Mouse (Mus musculus) spleen, adult 18-20 months (tissue): ENCODE data around the gene Ceacam2.
"Not testable (repeated sequence)": the region's sequence is repeated elsewhere in the genome, so short reads cannot be mapped to it uniquely, and the experiment has no call there.

Experiments
- DNase-seq, 2 experiments: peaks; one replicate each; pipeline ENCODE4 v3.0.0; 2022; ENCODE audit warnings: mixed read lengths in 2 of 2

Ceacam2 gene

GRCm38 (mm10) chr7:25483133-25483735 is 56.4 kb downstream of the Ceacam2 start:
- DNase-seq, result no peak

GRCm38 (mm10) chr7:25480791-25481190 is 58.9 kb downstream of the Ceacam2 start:
- not testable (repeated sequence) for DNase-seq

DNA sequence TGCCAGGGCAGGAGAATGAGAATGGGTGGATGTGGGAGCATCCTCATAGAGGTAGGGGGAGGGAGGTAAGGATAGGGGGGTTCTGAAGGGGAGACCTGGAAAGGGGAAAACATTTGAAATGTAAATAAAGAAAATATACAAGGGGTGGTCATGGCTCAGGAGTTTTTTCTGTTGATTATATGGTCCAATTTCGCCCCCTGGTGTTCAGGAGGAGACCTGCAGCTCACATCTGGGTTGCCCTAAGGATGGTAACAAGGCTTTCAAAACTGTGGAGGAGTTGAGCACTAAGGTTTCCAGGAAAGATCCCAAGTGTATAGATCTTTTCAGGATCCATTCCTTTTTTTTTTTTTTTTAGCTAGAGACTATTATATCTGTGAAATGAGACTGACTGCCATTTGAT is 60.2 kb downstream of the Ceacam2 start:
- peak; percentile 27 to 52 for DNase-seq

DNA sequence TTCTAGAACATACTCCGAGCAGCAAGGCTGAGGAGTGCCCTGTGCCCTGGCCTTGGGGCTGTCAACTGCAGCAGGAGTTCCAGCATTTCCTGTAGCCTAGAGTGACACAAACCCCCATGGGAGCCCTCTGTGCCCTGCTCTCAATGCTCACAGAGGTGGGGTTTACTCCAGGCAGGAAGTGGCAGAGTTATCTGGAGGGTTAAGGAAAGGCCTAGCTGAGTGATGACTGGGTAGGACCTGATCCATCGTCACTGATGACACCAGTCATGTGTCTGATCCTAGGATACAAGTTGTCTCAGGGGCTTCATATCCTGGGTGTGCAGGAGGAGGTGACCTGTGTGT is 61.9 kb downstream of the Ceacam2 start:
- not testable (repeated sequence) for DNase-seq

GRCm38 (mm10) chr7:25477091-25477751 is 62.4 kb downstream of the Ceacam2 start, which contains the start of gene Ceacam1:
Gene Ceacam1, minus strand, starts transcription at chr7:25477603.
- DNase-seq, result peak; percentile 69 to 73

GRCm38 (mm10) chr7:25471821-25472220 is 67.8 kb downstream of the Ceacam2 start:
- DNase-seq, result not testable (repeated sequence)
